Mouse (Mus musculus) cerebellum, adult 18-20 months (tissue): ENCODE measurements at regions not wholly inside any gene's neighbourhood (a gene's known extent, or its start where the extent isn't known, plus 50 kb on each side); places are given as distances from the start of the nearest gene placed in this dataset.

ENCODE experiments used
- DNase-seq, 2 experiments: peaks; one replicate each; pipeline ENCODE4 v3.0.0; 2021

GRCm38 (mm10) chr6:140938025-140938424 lies 208.9 kb downstream of the Gm11077 start:
- no peak for DNase-seq

GRCm38 (mm10) chr6:140946720-140947119 lies 217.6 kb downstream of the Gm11077 start:
- DNase-seq = no peak

- DNase-seq = no peak
Measured at GRCm38 (mm10) chr6:140950483-140950882, 221.4 kb downstream of the Gm11077 start.

DNA sequence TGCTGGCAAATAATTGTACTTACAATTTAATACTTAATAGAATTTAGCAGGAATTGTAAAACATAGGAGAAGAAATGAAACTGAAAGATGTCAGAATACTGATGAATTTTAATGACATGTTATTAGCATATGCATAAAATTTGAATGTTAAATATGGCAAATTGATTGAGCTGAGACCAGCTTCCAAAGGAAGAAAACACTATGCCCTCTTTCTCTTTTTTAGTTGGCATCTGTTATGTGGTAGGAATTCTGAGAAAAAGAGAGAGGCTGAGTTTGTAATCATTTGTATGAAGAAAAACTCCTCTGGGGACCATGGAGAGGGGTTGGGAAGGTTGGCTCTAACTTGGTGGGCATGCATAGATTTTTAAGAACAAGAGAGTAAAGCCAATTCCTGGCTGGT lies 224.2 kb downstream of the Gm11077 start:
- DNase-seq = no peak

- peak; percentile 31 to 55 for DNase-seq
Measured at GRCm38 (mm10) chr6:140953721-140954120, 224.6 kb downstream of the Gm11077 start.

DNA sequence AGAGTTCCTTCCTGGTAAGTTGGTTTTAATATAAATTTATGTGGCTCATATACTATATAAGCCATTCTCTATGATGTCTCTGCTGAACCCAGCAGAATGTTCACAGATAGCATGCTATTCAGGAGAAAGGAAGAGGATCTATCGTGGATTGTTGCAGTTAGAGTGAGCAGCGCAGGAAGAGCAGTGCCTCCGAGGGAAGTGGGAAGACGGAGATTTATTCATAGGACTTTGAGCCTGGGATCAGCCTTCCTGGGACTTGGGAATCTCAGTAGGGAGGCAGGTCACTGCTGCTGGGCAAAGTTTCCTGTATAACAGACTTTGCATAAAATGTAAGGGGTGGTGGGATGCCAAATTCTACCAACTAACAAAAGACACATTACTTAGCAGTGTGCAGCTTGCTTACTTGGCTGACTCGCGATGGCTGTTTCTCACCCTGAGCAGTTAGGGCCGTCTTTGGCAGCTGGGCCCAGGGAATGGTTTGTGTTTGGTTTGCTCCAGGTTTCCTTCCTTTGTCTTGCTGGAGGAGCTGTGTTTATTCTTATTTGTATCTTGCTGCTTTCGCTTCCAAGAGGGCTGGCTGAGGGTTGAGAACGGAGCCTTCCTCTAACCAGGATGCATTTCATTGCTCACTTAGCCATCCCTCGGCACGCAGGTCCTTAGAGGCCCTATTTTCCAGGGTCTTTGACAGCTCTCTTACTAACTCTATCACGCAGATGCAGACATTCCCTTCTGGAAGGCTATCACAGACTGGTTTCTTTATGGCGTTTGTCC lies 226.9 kb downstream of the Gm11077 start:
- DNase-seq = no peak

GRCm38 (mm10) chr6:140956522-140956863 lies 227.4 kb downstream of the Gm11077 start:
- no peak for DNase-seq

- DNase-seq = peak; percentile 49 to 52
Measured at GRCm38 (mm10) chr6:140961987-140962386, 232.9 kb downstream of the Gm11077 start.

DNA sequence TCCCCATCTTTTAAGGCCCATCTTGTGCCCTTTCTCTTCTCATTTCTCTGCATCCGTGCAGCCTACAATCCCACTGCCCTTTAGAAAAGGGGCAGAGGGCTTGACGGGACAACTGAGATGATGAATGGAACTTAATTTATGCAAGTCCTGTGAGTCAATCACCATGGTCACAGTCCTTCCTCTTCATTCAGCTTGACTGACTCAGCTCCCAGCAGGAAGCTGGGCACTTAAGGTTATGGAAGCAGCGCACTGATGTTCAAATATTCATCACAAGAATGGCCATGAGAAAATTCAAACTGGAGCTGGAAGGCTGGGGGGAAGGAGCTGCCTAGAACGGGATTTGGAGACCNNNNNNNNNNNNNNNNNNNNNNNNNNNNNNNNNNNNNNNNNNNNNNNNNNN lies 233.5 kb downstream of the Gm11077 start:
- DNase-seq = peak; percentile 50 to 53

GRCm38 (mm10) chr6:140973732-140974131 lies 244.6 kb downstream of the Gm11077 start:
- DNase-seq = no peak

DNA sequence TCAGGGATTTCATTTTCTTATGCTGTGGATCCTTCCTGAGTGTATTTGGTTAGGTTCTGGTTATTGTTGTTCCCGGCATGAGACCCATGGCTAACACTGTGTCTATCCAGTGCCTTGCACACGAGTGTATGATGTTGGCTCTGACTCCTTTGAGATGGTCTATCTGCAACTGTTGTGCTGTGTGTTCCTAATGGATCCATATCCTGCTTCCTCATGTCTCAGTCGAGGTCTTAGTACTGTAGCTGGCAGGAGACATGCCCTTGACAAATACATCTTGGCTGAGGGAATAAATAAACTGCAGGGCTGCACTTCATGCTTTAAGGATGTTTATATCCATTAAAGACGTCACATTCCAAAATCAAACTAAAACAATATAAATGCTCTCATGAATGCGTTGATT lies 247.9 kb downstream of the Gm11077 start:
- DNase-seq = no peak

- DNase-seq = no peak
Measured at GRCm38 (mm10) chr6:140983610-140984009, 254.5 kb downstream of the Gm11077 start.

DNA sequence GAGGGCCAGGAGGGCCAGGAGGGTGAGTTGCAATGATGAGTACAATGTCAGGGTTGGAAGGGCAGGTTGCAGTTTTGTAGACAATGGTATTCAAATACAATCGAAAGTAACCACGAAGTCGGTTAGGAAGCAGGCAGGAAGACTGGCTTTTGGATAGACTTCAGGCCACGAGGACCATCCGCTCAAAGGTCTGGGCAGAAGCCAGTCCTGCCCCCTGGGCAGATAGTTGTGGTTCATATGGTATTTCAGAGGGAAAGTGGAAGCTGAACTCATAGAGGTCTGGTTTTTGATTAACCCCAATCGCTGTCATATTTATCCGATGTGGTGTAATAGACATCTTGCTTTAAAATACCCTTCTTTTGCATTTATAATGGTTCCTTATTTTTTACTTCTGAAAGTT lies 255.2 kb downstream of the Gm11077 start:
- DNase-seq = no peak

DNA sequence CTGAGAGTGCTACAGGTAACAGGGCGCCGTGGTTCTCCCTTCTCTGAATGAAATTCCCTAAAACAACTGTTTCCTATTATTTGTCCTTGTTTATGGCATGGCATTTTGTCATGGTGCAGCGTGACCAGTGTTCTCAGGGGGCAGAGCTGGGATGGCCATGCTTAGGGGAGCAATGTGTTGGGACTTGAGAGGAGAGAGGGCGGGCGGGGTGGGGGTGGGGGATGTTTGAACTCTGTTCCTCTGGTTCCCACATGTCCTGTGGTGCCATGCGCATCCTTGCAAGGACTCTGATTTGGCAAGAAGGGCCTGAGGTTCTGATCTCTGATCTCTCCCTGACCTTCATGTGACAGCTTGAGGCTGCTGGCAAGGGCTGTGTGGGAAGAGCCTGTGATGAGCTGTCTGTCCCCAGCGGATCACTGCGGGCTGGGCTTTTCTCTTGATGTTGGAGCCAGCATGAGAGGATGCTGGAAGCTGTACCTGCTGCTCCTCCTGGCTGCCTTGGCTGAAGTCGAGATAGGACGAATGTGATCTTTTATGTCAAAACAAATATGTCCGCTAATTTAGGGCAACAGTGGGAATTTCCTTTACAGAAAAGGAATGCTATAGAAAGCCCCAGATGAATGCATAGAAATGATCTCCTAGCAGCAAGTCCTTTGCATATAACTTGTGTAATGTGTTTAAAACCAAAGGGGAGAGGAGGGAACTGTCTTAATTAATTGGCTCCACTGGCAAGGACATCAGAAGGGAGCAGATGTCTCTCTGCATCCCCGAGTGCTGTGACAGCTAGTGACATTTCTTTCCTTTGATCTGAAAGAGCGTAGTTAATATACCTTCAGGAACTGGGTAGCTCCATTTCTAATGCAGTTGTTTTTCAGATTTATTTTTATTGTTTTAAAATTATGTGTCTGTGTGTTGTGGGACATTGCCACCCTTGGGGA lies 255.2 kb upstream of the Pde3a start:
- DNase-seq = peak; percentile 70 to 78

- peak; percentile 15 to 34 for DNase-seq
Measured at GRCm38 (mm10) chr6:140995340-140996135, 253.5 kb upstream of the Pde3a start.

GRCm38 (mm10) chr6:140998069-140998468 lies 251.0 kb upstream of the Pde3a start:
- DNase-seq = no peak

DNA sequence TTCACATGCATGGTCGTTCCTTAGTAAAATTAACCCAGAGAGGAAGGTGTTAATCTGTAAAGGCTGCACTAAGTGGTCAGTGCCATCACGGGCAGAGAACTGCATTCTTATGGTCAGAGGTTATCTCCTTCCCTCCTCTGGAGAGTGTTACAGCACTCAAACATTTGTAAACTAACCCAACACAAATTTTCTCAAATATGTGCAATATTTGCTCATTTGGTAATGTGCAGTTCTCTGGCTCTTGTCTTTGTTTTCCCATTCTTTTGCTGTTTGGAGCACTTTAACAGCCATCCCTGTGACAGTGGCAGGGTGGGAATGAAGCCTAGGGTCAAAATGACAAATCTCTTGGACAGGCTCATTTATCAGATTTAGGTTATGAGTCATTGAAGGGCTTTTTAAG lies 248.5 kb upstream of the Pde3a start:
- DNase-seq = no peak

- DNase-seq = no peak
Measured at GRCm38 (mm10) chr6:141001306-141001705, 247.8 kb upstream of the Pde3a start.

DNA sequence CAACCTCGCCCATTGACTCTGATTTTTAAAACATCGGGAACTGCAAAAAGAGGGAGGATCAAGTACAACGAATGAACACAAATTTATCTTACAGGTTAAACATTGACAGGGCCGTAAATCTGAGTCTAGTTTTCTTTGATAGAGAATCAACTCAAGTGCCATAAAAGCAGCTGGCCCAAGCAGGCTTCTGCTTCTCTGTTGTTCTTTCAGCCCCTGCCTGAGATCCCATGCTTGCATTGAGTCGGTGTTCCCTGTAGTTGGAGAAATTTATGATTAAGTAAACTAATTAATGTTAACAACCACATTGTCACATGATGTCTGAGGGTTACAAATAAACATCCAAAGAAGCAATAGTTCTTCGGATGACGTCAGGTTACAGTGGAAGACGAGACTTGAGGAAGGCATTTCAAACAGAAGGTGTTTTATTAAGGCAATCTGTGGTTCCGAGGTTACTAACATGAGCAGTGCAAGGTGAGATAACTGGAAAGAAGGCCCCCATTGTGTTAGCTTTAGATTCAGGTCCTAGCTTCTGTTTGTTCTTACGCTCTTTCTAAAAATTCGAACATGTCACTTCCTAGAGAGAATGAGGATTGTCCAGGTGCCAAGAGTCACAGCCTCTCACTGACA lies 233.9 kb upstream of the Pde3a start:
- DNase-seq = no peak

DNA sequence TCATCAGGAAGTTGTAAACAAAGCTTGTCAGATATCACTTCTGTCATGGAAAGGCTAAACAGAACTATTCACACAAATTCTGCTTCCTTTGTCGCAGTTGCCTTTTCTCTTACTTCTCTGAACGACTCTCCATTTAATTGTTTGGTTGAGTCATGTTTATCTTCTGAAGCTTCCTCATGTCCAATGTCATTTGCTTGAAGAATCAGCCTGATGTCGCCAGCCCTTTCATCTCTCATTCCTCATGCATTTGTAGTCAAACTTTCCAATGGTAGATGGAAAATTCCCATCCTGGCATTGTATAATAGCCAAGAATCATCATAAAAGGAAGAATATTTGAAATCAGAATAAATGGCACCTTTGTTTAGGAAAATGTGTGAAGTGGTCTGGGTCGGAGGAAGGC lies 225.6 kb upstream of the Pde3a start:
- DNase-seq = no peak

- DNase-seq = no peak
Measured at GRCm38 (mm10) chr6:141027353-141027752, 221.7 kb upstream of the Pde3a start.

- DNase-seq = no peak
Measured at GRCm38 (mm10) chr6:141027787-141028186, 221.3 kb upstream of the Pde3a start.

GRCm38 (mm10) chr6:141034824-141035223 lies 214.2 kb upstream of the Pde3a start:
- no peak for DNase-seq
